Mouse (Mus musculus) gonadal fat pad, adult 2 months (tissue): ENCODE results near the gene Trim27. TPM values are rescaled to one million over a fixed set of nuclear protein-coding genes. Genes with fewer than 3 reads are reported as not detected.

Experiments used
- DNase-seq: peaks from one replicate; pipeline ENCODE4 v3.0.0-alpha.2; 2012; ENCODE audit warnings: low read depth
- polyA plus RNA-seq: library from polyadenylated mRNA; depleted of rRNA; stranded (reverse); fragments of >200 nt; gene quantifications from 2 replicates; pipeline ENCODE4 v1.2.3, GENCODE M21; 2012; rRNA removed

The Trim27 gene
- polyA plus RNA-seq, 1 experiment: 44.6 TPM

DNA sequence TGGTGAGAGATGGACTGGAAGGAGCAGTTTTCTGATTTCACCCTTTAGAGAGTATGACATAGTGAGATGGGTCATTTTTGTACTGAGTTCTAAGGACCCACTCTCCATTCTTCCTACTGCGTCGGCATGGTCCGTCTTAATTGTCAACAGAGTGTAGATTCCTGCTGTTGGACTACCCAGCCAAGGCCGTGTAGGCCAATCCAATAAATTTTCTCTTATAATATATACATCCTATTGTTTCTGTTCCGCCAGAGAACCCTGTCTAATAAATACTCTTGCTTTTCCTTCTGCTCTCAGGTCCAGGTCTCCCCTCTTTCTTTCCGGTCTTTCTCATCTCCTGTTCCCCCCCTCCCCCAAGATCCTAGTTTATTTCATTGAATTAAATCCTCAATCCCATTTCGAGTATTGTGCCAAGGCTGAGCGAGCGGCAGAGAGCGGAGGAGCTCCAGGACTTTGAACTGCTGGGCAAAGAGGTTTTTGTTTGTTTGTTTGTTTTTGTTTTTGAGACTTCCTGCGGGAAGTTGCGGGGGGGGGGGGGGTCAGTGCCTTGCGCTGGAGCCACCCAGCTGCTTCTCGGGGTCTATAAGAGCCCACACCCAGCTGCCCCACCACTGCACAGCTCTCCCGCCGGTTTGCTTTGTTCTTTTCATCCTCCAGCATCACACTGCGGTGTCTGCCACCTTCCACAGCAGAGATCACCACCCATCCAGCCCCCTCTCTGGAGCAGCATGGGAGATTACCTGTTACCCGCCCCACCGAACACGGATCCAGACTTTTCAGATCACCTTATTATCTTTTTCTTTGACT is 42.6 kb downstream of the Trim27 start:
- no peak for DNase-seq

GRCm38 (mm10) chr13:21222463-21223022 is 43.3 kb downstream of the Trim27 start:
- no peak for DNase-seq

DNA sequence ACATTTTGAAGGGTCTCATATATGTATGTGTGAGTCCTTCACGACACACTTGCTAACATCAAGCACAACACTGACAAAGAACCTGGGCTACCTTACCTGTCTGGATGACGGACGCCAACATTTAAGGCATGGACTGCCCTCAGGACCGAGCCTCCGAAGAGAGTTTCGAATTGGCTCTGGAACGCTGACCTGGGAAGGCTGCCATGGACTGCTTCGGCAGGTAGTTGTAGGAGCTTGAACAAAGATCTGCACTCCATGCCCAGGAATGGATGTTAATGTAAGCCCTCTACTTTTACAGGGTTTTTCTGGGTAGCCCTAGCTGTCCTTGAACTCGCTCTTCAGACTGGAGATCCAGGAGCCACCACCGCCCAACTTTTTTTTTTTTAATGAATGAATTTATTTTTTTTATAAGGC is 44.0 kb downstream of the Trim27 start:
- no peak for DNase-seq

GRCm38 (mm10) chr13:21224376-21224775 is 45.1 kb downstream of the Trim27 start:
- DNase-seq: no peak

- DNase-seq: no peak
Observed at GRCm38 (mm10) chr13:21225206-21225605, 46.0 kb downstream of the Trim27 start.

DNA sequence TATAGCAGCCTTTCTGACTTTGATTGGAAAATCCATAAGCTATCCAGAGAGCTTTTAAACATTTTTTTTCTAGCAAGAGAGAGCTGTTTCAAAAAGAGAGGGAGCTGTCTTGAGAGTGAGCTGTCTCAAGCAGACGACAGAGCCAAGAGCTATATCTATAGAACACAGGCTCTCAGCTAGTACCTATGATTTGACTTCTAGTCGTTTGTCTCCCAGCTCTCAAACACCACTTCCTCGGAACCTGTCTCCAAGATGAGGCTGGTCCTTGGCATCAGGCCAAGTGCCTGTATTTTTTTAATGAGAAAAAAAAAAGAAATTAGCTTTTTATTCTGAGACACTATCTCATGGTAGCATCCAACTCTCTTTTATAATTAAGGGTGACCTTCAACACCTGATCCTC is 46.8 kb downstream of the Trim27 start:
- no peak for DNase-seq

DNA sequence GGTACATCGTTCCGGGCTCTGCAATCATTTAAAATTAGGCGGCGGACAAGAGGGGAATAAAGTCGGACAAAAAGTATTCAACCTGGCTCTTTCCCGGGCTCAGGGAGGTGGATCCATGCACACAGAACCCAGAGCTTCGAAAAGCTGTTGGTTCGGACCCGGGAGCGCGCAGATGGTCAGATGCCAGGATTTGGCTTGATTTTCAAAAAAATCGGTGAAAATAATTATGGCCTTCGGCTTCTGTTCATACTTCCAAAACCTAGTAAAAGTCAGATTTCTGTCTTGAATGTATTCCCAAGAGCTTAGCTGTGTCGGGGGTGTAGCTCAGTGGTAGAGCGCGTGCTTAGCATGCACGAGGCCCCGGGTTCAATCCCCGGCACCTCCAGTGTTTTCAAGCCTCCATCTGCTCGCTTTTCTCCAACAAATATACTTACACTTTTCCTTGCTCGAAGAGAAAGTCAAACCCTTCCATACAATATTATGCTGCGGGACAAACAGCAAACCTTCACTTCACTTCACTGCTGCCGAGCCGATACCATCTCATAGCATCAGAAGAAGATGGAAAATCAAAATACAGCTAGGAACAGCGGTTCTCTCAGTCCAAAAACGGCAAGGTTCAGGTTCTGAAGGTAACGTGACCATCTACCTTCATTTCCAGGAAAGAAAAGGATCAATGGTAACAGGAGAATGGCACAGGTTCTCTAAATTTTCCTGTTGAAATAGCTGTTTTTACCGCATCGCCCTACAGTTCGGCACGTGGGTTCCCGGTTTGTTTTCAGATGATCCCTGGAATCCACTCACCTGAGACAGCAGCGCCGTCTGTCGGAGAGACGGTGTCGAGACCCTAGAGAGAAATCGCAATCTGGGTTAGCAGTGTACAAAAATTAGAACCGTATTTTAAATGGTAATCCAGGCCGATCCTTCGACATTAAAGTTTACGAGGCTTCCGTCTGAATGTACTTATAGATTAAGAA is 54.8 kb downstream of the Trim27 start:
- DNase-seq: no peak

DNA sequence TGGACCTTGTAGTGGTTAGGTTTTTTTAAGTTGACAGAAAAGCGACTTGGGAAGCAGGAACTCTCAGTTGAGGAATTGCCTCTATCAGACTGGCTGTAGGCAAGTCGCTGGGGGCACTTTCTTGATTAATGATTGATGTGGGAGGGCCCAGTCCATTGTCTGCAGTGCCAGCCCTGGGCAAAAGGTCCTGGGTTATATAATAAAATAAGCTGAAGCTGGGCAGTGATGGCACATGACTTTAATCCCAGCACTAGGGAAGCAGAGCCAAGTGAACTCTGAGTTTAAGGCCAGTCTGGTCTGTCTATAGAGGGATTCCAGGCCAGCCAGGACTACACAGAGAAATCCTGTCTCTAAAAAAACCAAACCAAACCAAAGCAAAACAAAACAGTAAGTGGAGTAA is 57.5 kb downstream of the Trim27 start:
- no peak for DNase-seq

DNA sequence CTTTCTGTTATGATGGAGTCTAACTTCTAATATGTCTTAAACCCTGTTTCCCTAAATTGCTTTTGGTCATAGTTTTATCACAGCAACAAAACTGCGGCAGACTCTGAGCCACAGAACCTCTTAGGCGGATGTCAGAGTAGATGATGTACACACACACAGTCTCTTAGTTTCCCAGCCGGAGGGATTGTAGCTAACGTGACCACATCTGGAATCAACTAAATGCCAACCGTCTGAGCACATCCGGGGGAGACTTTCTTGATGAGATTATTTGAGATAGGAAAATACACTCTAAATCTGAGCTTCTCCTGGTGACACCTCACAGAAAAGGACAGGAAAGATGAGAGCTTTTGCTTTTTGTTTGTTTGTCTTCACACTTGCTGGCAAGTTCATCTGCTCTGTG is 57.9 kb downstream of the Trim27 start:
- no peak for DNase-seq

GRCm38 (mm10) chr13:21240788-21241187 is 61.5 kb downstream of the Trim27 start:
- DNase-seq: no peak

GRCm38 (mm10) chr13:21242408-21243125 is 63.3 kb downstream of the Trim27 start:
- DNase-seq: no peak

GRCm38 (mm10) chr13:21243196-21243595 is 64.0 kb downstream of the Trim27 start:
- DNase-seq: no peak

DNA sequence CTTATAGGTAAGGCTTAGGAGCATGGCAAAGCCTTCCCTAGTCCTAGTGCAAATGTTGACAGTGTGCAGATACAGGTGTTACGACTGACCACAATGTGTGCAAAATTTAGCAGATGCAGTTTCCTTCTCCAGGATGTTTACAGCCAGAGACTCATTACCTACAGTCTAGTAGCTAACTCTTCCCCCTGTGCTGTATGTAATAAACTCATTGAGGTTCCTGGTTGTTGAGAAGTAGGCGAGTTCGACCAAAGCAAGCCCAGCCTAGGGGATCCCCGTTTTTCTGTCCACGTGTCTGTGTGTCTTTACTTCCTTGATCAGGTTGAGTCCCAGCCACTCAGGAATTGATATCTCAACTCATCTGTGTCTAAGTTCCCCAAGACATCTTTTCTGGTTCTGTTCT is 64.8 kb downstream of the Trim27 start:
- DNase-seq: no peak

Other genes with a start within 250 kb of the Trim27 start
- not detected in 2 replicates for gene Olfr1370, start 104.5 kb upstream of the Trim27 start, polyA plus RNA-seq
- not detected in 2 replicates for gene Olfr1369-ps1, start 68.0 kb upstream of the Trim27 start, polyA plus RNA-seq
- not detected in 2 replicates for gene Olfr263, start 49.8 kb upstream of the Trim27 start, polyA plus RNA-seq
- gene Olfr1368, start 33.6 kb upstream of the Trim27 start, polyA plus RNA-seq: not detected in 2 replicates
- gene Gpx5, start 113.3 kb downstream of the Trim27 start, polyA plus RNA-seq: 7,749 and 11,313 TPM in 2 replicates
- gene Gpx6, start 132.7 kb downstream of the Trim27 start, polyA plus RNA-seq: 30.8 and 58.3 TPM in 2 replicates
- gene Olfr1367, start 167.5 kb downstream of the Trim27 start, polyA plus RNA-seq: not detected in 2 replicates
- 1.9 and 2.3 TPM in 2 replicates for gene Zscan12, start 183.4 kb downstream of the Trim27 start, polyA plus RNA-seq
- gene Zkscan3, start 223.3 kb downstream of the Trim27 start, polyA plus RNA-seq: 24.0 and 29.1 TPM in 2 replicates